8 mouse cellular contexts compared by ENCODE assay signal in genomic region chr2:102407363-102408184, GRCm38 (mm10). TPM values are rescaled to one million over a fixed set of nuclear protein-coding genes. Genes with fewer than 3 reads are reported as not detected.
DNase-seq lines count a peak whose midpoint lies in the region; ATAC-seq and TF ChIP-seq lines count a peak whose summit lies in the region.

TSS of gene Trim44 (minus strand) at chr2:102407828.

- no peak within 1 kb of the TSS for H3K9ac ChIP-seq in hindbrain, embryonic 16.5 days (ENCODE audit: low read depth, low read length)
- no peak within 1 kb of the TSS for H3K9ac ChIP-seq in limb, embryonic 14.5 days (ENCODE audit: low read depth, low read length, severe bottlenecking)

- no peak for TF ChIP-seq POLR2A in brain, embryonic 14.5 days (IDR thresholded peaks at IDR 0.05; ENCODE audit: borderline replicate concordance, extremely low read depth, insufficient read depth, insufficient read length, poor library complexity, severe bottlenecking)
- TF ChIP-seq POLR2A in limb, embryonic 14.5 days (IDR thresholded peaks at IDR 0.05; ENCODE audit: borderline replicate concordance, extremely low read depth, insufficient read depth, insufficient read length), result no peak

- no peak for DNase-seq in layer of hippocampus, adult 8-10 months (ENCODE audit: low spot score in 2 of 2)
- DNase-seq in layer of hippocampus, adult 11-12 months (ENCODE audit: low spot score), result no peak
- DNase-seq in brain, embryonic 14.5 days (ENCODE audit: low read depth), result peak; percentile 90
- no peak for DNase-seq in gastrocnemius, postnatal 10 days
- peak; percentile 46 for DNase-seq in limb, embryonic 14.5 days (ENCODE audit: low spot score)
- DNase-seq in retina, postnatal 1 day, result peak; percentile 78
- DNase-seq in cerebellum, adult 9-10 months, result no peak

- no peak within 1 kb of the TSS for H3K27ac ChIP-seq in hindbrain, embryonic 16.5 days (ENCODE audit: low read depth, low read length)
- no peak within 1 kb of the TSS for H3K27ac ChIP-seq in limb, embryonic 14.5 days (replicated peaks; ENCODE audit: low read depth, low read length)

- no peaks in the 10 kb centered on the region for H3K9me3 ChIP-seq in hindbrain, embryonic 16.5 days (ENCODE audit: control insufficient read depth, low read length)
- no peaks in the 10 kb centered on the region for H3K9me3 ChIP-seq in limb, embryonic 14.5 days (ENCODE audit: control insufficient read depth, low read length)

- no peak within 1 kb of the TSS for H3K4me3 ChIP-seq in hindbrain, embryonic 16.5 days (ENCODE audit: low read length)
- H3K4me3 ChIP-seq in limb, embryonic 14.5 days (replicated peaks; ENCODE audit: low read length), result no peak within 1 kb of the TSS

- peaks cover 2% of the 10 kb centered on the region; the same call in 1 of the 2 replicates for H3K4me1 ChIP-seq in hindbrain, embryonic 16.5 days (ENCODE audit: control insufficient read depth, insufficient read depth, low read depth, low read length)
- peaks cover 10% of the 10 kb centered on the region; the same call in 1 of the 2 replicates for H3K4me1 ChIP-seq in limb, embryonic 14.5 days (ENCODE audit: control insufficient read depth, insufficient read depth, low read length)

- peak within 1 kb of the TSS; percentile 34 for H3K4me2 ChIP-seq in hindbrain, embryonic 16.5 days (ENCODE audit: low read length)
- H3K4me2 ChIP-seq in limb, embryonic 14.5 days (replicated peaks; ENCODE audit: low read depth, low read length, severe bottlenecking), result no peak within 1 kb of the TSS

- ATAC-seq in hindbrain, embryonic 16.5 days, result peak; percentile 56
- no peak for ATAC-seq in limb, embryonic 14.5 days (ENCODE audit: low FRiP score, low read depth)

- no peak for TF ChIP-seq CTCF in brain, embryonic 14.5 days (IDR thresholded peaks at IDR 0.05; ENCODE audit: borderline replicate concordance, extremely low read depth, insufficient read depth, insufficient read length)

- 26% methylated on average over 14 of the region's 14 CpGs for WGBS in hindbrain, embryonic 16.5 days
- WGBS in limb, embryonic 14.5 days, result 34% methylated on average over 14 of the region's 14 CpGs

- no peaks in the 10 kb centered on the region; the same call in 1 of the 2 replicates for H3K27me3 ChIP-seq in hindbrain, embryonic 16.5 days (replicated peaks; ENCODE audit: control insufficient read depth, insufficient read depth, low read length)
- H3K27me3 ChIP-seq in limb, embryonic 14.5 days (ENCODE audit: control insufficient read depth, insufficient read depth, low read length), result no peaks in the 10 kb centered on the region

- H3K36me3 ChIP-seq in hindbrain, embryonic 16.5 days (ENCODE audit: control insufficient read depth, insufficient read depth, low read length), result no peaks in the 10 kb centered on the region
- no peaks in the 10 kb centered on the region for H3K36me3 ChIP-seq in limb, embryonic 14.5 days (ENCODE audit: control insufficient read depth, insufficient read depth, low read length)

RNA-seq across cellular contexts. Expression of gene Trim44, which starts in this region (rescaled TPM):
- 100 to 1,000 TPM; 163 to 178 (median 170) TPM for total RNA-seq in layer of hippocampus, adult 8-10 months (2022)
- polyA plus RNA-seq in brain, embryonic 14.5 days (2012; rRNA removed), result 76.9 and 110 TPM in 2 replicates
- total RNA-seq in gastrocnemius, postnatal 10 days (2021), result 10 to 100 TPM; 27.1 to 32.2 TPM
- 40.3 and 50.8 TPM in 2 replicates for polyA plus RNA-seq in hindbrain, embryonic 16.5 days (2015; fragmentation: Nextera tagmentation; extraction: Ambion mirVana)
- polyA plus RNA-seq in limb, embryonic 14.5 days (2012; rRNA removed), result 66.6 and 69.7 TPM in 2 replicates
- polyA plus RNA-seq in limb, embryonic 14.5 days (2014; fragmentation: Nextera tagmentation; extraction: Ambion mirVana), result 36.4 and 43.0 TPM in 2 replicates

Comparison
In these comparisons a context has a peak if more than half of its experiments do, and no peak if none do; other contexts are left out.
1. RNA of gene Trim44 (total RNA-seq): 163 to 178 TPM in layer of hippocampus, adult 8-10 months; 27.1 to 32.2 TPM in gastrocnemius, postnatal 10 days; every median in the first group is over 4 times any median in the second.
2. DNase-seq: peak in brain, embryonic 14.5 days (single experiment), limb, embryonic 14.5 days (single experiment) and retina, postnatal 1 day (single experiment); none in layer of hippocampus, adult 8-10 months (0 of 2), layer of hippocampus, adult 11-12 months (single experiment), gastrocnemius, postnatal 10 days (single experiment) and cerebellum, adult 9-10 months (single experiment).